Mouse (Mus musculus): ENCODE measurements around the gene Ppp1r15a.

DNA sequence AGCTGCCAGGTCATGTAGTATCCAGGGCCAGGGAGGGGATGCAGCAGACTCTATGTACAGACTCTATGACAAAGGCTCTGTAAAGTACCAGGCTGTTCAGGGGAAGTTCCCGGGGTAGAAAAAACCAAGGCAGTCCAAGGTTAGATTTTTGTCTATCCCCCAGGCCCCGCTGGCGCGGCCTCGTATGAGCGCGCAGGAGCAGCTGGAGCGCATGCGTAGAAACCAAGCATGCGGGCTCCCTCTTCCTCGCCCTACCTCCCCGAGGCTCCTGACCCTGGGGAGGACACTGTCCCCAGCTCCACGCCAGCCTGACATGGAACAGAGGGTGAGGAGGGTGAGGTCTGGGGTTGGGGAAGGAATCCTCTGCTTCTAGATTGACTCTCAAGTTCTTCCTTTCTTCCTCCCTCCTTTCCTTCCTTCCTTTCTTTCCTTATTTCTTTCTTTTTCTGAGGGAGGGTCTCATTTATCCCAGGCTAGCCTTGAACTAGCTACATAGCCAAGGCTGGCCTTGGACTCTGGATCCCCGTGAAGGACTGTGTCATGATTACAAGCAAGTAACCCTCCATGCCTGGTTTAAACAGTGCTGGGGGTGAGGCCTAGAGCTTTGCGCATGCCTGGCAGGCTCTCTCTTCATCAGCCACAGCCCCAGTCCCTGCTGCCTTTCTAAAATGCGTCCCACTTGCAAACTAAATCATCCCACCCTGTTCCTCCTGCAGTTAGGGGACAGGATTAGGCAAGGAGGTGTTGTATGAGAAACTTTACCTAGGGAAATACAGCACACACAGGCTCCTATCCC lies 23.8 kb upstream of the Ppp1r15a start:
- TF ChIP-seq POLR2A (IDR thresholded peaks at IDR 0.05; ENCODE audit: extremely low read depth, insufficient read depth, low read length) (no peak), CTCF (IDR thresholded peaks at IDR 0.05; ENCODE audit: low read depth, low read length) (no peak)

Measured in liver, adult 2 months (tissue).